Mouse (Mus musculus) embryonic fibroblast, embryonic 13.5 days (primary cell): ENCODE measurements around the gene Aim2.

Source experiments
- CTCF ChIP-seq: IDR thresholded peaks from 2 replicates; pipeline ENCODE4 v1.5.1; 2011; ENCODE audit warnings: mild to moderate bottlenecking, control low read depth, low read length, moderate library complexity, borderline replicate concordance; ENCODE audit not compliant: insufficient read depth
- POLR2A ChIP-seq: IDR thresholded peaks from 2 replicates; pipeline ENCODE4 v1.6.1; 2011; ENCODE audit warnings: low read depth, mild to moderate bottlenecking, control low read depth, low read length, moderate library complexity

DNA sequence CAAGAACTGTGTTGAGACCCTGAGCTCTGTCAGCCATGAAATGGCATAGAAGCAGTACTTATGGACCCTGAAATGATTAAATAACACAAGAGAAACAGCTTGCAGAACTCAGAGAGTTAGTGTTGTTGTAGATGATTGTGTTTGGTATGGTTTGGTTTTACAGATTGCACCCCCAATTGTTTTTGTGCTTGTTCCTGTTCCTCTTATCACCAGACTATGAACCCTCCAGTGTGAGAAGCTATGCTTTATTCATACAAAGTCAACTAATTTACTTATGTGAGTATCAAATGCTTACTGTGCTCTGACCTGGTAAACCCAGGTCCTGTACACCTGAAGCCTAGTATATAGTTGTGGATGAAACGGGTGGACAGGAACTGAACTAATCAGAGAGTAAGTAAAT, 24.1 kb upstream of the Aim2 start:
- TF ChIP-seq CTCF, result no peak
- no peak for TF ChIP-seq POLR2A
